Comparison of ENCODE assay signal across 8 mouse cellular contexts in the genomic region with DNA sequence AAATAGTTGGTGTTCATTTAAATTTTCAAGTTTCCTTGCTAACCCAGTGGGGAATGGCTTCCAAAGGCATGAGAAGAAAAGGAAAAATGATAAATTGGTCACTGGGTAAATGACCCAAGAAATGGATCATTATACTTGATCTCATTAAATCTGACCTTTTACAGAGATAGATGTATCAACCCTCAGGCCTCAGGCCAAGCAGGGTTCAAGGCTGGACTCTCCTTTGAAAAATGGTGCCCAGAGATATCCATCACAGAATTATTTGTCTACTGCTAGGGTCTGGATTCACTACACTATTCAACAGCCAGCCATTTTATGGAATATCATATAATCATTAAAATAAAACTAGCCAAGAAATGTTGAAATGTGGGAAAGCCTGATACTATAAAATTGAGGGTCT.
"Had no signal": no experiment of that assay in that cellular context is flagged by ENCODE, and none has a peak within 500 bp of the region (broad histone marks: within the 10 kb centered on the region; RNA-seq: fewer than 3 reads in every experiment).

No protein-coding gene starts in this region.

- DNase-seq: left cerebral cortex, postnatal 4 days; liver; liver, embryonic 13.5 days; liver, postnatal 0 days; lung, adult 2 months; lung, embryonic 14.5 days; lung, postnatal 14 days; midbrain, embryonic 14.5 days had no signal
